Mouse (Mus musculus) liver, adult 2 months (tissue): ENCODE measurements around the gene Mettl16. TPM values are rescaled to one million over a fixed set of nuclear protein-coding genes. Genes with fewer than 3 reads are reported as not detected.

Experiments
- DNase-seq: peaks from one replicate; pipeline ENCODE4 v3.0.0-alpha.2; 2011; ENCODE audit warnings: low read depth, low spot score; ENCODE audit errors: extremely low read depth
- H3K27ac ChIP-seq: fragments of 200-500 bp; replicated peaks from 2 replicates; pipeline ENCODE4 v1.5.1; 2012; ENCODE audit warnings: low read depth, mild to moderate bottlenecking, control low read depth, inconsistent platforms, low read length; ENCODE audit not compliant: insufficient read depth
- H3K27me3 ChIP-seq: fragments of 200-500 bp; 2 replicates; pipeline ENCODE4 v1.6.1; 2012; ENCODE audit warnings: mild to moderate bottlenecking, moderate library complexity, low read length, inconsistent platforms; ENCODE audit not compliant: control insufficient read depth, insufficient read depth
- H3K36me3 ChIP-seq: fragments of 200-500 bp; 2 replicates; pipeline ENCODE4 v1.6.1; 2012; ENCODE audit warnings: low read length, inconsistent platforms; ENCODE audit not compliant: control insufficient read depth, insufficient read depth
- H3K4me1 ChIP-seq: fragments of 200-500 bp; 2 replicates; pipeline ENCODE4 v1.6.1; 2011; ENCODE audit warnings: low read length; ENCODE audit not compliant: control insufficient read depth, insufficient read depth
- H3K4me3 ChIP-seq: fragments of 200-500 bp; 2 replicates; pipeline ENCODE4 v1.5.1; 2011; ENCODE audit warnings: low read depth, mild to moderate bottlenecking, control low read depth, low read length, moderate library complexity; ENCODE audit not compliant: insufficient read depth
- H3K79me2 ChIP-seq: fragments of 200-500 bp; 2 replicates; pipeline ENCODE4 v1.6.1; 2012; ENCODE audit warnings: inconsistent platforms, mild to moderate bottlenecking, low read length, moderate library complexity; ENCODE audit not compliant: control insufficient read depth, insufficient read depth
- H3K9ac ChIP-seq: fragments of 200-500 bp; 2 replicates; pipeline ENCODE4 v1.6.1; 2012; ENCODE audit warnings: low read depth, mild to moderate bottlenecking, control low read depth, inconsistent platforms, low read length
- CTCF ChIP-seq: fragments of 200-500 bp; IDR thresholded peaks from 2 replicates; pipeline ENCODE4 v1.5.1; 2011; ENCODE audit warnings: low read depth, low read length, control low read depth
- POLR2A ChIP-seq: fragments of 200-500 bp; IDR thresholded peaks from 2 replicates; pipeline ENCODE4 v1.6.1; 2011; ENCODE audit warnings: low read length, control low read depth; ENCODE audit not compliant: insufficient read depth; ENCODE audit errors: extremely low read depth
- WGBS: fragments of 180-500 bp; shearing (Covaris S2); methylation state at CpG from one replicate; pipeline ENCODE4 v1.1.7; 2018; 5-methylcytosine and 5-hydroxymethylcytosine counted together
- polyA plus RNA-seq: library from polyadenylated mRNA; depleted of rRNA; stranded (reverse); fragments of >200 nt; gene quantifications from 2 replicates; pipeline ENCODE4 v1.2.3, GENCODE M21; 2012; rRNA removed
- total RNA-seq: library from RNA; depleted of rRNA; stranded (reverse); fragments of >200 nt; gene quantifications from 2 replicates; pipeline ENCODE4 v1.2.3, GENCODE M21; 2014; rRNA removed

Mettl16 gene
- total RNA-seq (4.5 and 5.1 TPM in 2 replicates), polyA plus RNA-seq (2.7 and 3.4 TPM in 2 replicates)

GRCm38 (mm10) chr11:74770595-74771207 lies at the start of gene Mettl16:
TSS of gene Mettl16 (plus strand) at chr11:74770830.
- Histone ChIP-seq H3K79me2 (peaks cover 3% of the 10 kb centered on the region; the same call in 1 of the 2 replicates), H3K4me1 (peaks cover 2% of the 10 kb centered on the region; the same call in 1 of the 2 replicates), H3K36me3 (peaks cover 4% of the 10 kb centered on the region; the same call in 1 of the 2 replicates), H3K9ac (peak within 1 kb of the TSS; percentile 74), H3K27me3 (no peaks in the 10 kb centered on the region), H3K27ac (peak within 1 kb of the TSS; percentile 48), H3K4me3 (peak within 1 kb of the TSS; percentile 77)
- WGBS = under 1% methylated on average over 43 of the region's 43 CpGs
- peak; percentile 87 for DNase-seq
- no peak for TF ChIP-seq CTCF
- 0 out of 2 replicates have a peak, but pooled peaks have one; percentile 36 for TF ChIP-seq POLR2A

GRCm38 (mm10) chr11:74721141-74721540 lies 49.5 kb upstream of the Mettl16 start:
- Histone ChIP-seq H3K4me1 (peaks cover 15% of the 10 kb centered on the region), H3K79me2 (peaks cover 29% of the 10 kb centered on the region; the same call in 1 of the 2 replicates), H3K9ac (no peak overlapping the region), H3K4me3 (no peak overlapping the region), H3K27me3 (no peaks in the 10 kb centered on the region), H3K36me3 (no peaks in the 10 kb centered on the region), H3K27ac (no peak overlapping the region)
- TF ChIP-seq CTCF (no peak), POLR2A (no peak)
- WGBS = 56% methylated on average over 2 of the region's 2 CpGs
- no peak for DNase-seq

GRCm38 (mm10) chr11:74721971-74722370 lies 48.7 kb upstream of the Mettl16 start:
- no peaks in the 10 kb centered on the region for H3K36me3 ChIP-seq
- H3K27ac ChIP-seq = no peak overlapping the region
- peaks cover 12% of the 10 kb centered on the region for H3K4me1 ChIP-seq
- no peak overlapping the region for H3K4me3 ChIP-seq
- no peak for TF ChIP-seq CTCF
- no peak for TF ChIP-seq POLR2A
- 39% methylated on average over 3 of the region's 3 CpGs for WGBS
- H3K79me2 ChIP-seq = peaks cover 26% of the 10 kb centered on the region; the same call in 1 of the 2 replicates
- H3K9ac ChIP-seq = no peak overlapping the region
- H3K27me3 ChIP-seq = no peaks in the 10 kb centered on the region
- DNase-seq = no peak

GRCm38 (mm10) chr11:74723357-74724234 lies 47.0 kb upstream of the Mettl16 start:
- peaks cover 12% of the 10 kb centered on the region for H3K4me1 ChIP-seq
- H3K9ac ChIP-seq = peak overlapping the region; percentile 95
- H3K4me3 ChIP-seq = peak overlapping the region; percentile 74
- peak; percentile 76; the same call in 1 of the 2 replicates for TF ChIP-seq POLR2A
- no peak for TF ChIP-seq CTCF
- H3K79me2 ChIP-seq = peaks cover 26% of the 10 kb centered on the region; the same call in 1 of the 2 replicates
- peak overlapping the region; percentile 98 for H3K27ac ChIP-seq
- peak; percentile 71 for DNase-seq
- under 1% methylated on average over 58 of the region's 75 CpGs for WGBS
- no peaks in the 10 kb centered on the region for H3K36me3 ChIP-seq
- H3K27me3 ChIP-seq = no peaks in the 10 kb centered on the region

GRCm38 (mm10) chr11:74724235-74724791 lies 46.3 kb upstream of the Mettl16 start, which contains the start of gene Pafah1b1:
TSS of gene Pafah1b1 (minus strand) at chr11:74724670.
- WGBS = 0% methylated on average over 54 of the region's 56 CpGs
- H3K27ac ChIP-seq = peak within 1 kb of the TSS; percentile 98
- peak; percentile 58 for DNase-seq
- H3K4me1 ChIP-seq = peaks cover 12% of the 10 kb centered on the region
- TF ChIP-seq POLR2A = peak; percentile 91
- peak; percentile 50 for TF ChIP-seq CTCF
- no peaks in the 10 kb centered on the region for H3K36me3 ChIP-seq
- H3K9ac ChIP-seq = peak within 1 kb of the TSS; percentile 95
- H3K79me2 ChIP-seq = peaks cover 23% of the 10 kb centered on the region; the same call in 1 of the 2 replicates
- H3K27me3 ChIP-seq = no peaks in the 10 kb centered on the region
- peak within 1 kb of the TSS; percentile 74 for H3K4me3 ChIP-seq
